Mouse (Mus musculus) heart, embryonic 14.5 days (tissue): ENCODE measurements around the gene Eif4ebp2. TPM values are rescaled to one million over a fixed set of nuclear protein-coding genes. Genes with fewer than 3 reads are reported as not detected.

Experiments
- ATAC-seq: fragments of 200-750 bp; cut with Nextera tagmentation; 2 replicates; pipeline ENCODE4 v1.8.0; 2017; ENCODE audit warnings: low read depth, moderate TSS enrichment; ENCODE audit not compliant: insufficient number of reproducible peaks, insufficient read depth, low FRiP score
- H3K27ac ChIP-seq, 2 experiments: fragments of 200-500 bp in 1 of 2; fragments of 300-500 bp in 1 of 2; sonication (generic) in 1 of 2; replicated peaks in 1 of 2; 2 replicates each; pipeline ENCODE4 v1.5.1; 2012 to 2014; ENCODE audit warnings: low read depth in 2 of 2, low read length in 2 of 2, control low read depth in 1 of 2, mild to moderate bottlenecking in 1 of 2, mixed read lengths in 1 of 2; ENCODE audit not compliant: control insufficient read depth in 1 of 2, insufficient read depth in 1 of 2
- H3K27me3 ChIP-seq: fragments of 300-500 bp; sonication (generic); 2 replicates; pipeline ENCODE4 v1.6.1; 2014; ENCODE audit warnings: mild to moderate bottlenecking, low read length, control low read depth; ENCODE audit not compliant: control insufficient read depth, insufficient read depth
- H3K36me3 ChIP-seq: fragments of 300-500 bp; sonication (generic); 2 replicates; pipeline ENCODE4 v1.6.1; 2014; ENCODE audit warnings: mild to moderate bottlenecking, control low read depth, low read length, mixed read lengths; ENCODE audit not compliant: control insufficient read depth, insufficient read depth
- H3K4me1 ChIP-seq, 2 experiments: fragments of 200-500 bp in 1 of 2; fragments of 300-500 bp in 1 of 2; sonication (generic) in 1 of 2; 2 replicates each; pipeline ENCODE4 v1.6.1; 2012 to 2014; ENCODE audit warnings: low read length in 2 of 2, control low read depth in 1 of 2, mixed read lengths in 1 of 2; ENCODE audit not compliant: control insufficient read depth in 2 of 2, insufficient read depth in 2 of 2
- H3K4me2 ChIP-seq: fragments of 300-500 bp; sonication (generic); 2 replicates; pipeline ENCODE4 v1.6.1; 2014; ENCODE audit warnings: mild to moderate bottlenecking, low read length
- H3K4me3 ChIP-seq, 2 experiments: fragments of 200-500 bp in 1 of 2; fragments of 300-500 bp in 1 of 2; sonication (generic) in 1 of 2; 2 replicates each; pipeline ENCODE4 v1.5.1; 2012 to 2014; ENCODE audit warnings: low read length in 2 of 2, mild to moderate bottlenecking in 2 of 2, control low read depth in 1 of 2, low read depth in 1 of 2, moderate library complexity in 1 of 2; ENCODE audit not compliant: control insufficient read depth in 1 of 2, insufficient read depth in 1 of 2
- H3K9ac ChIP-seq: fragments of 300-500 bp; sonication (generic); 2 replicates; pipeline ENCODE4 v1.6.1; 2014; ENCODE audit warnings: mild to moderate bottlenecking, low read length
- H3K9me3 ChIP-seq: fragments of 300-500 bp; sonication (generic); 2 replicates; pipeline ENCODE4 v1.6.1; 2016; ENCODE audit warnings: low read length, control low read depth; ENCODE audit not compliant: control insufficient read depth
- WGBS: fragments of 180-500 bp; shearing (Covaris S2); extraction: QIAGEN DNeasy Blood & Tissue Kit; methylation state at CpG from one replicate; pipeline ENCODE4 v1.1.7; 2014; 5-methylcytosine and 5-hydroxymethylcytosine counted together
- polyA plus RNA-seq: library from polyadenylated mRNA; unstranded; fragments of >200 nt; fragmentation: Nextera tagmentation; extraction: Ambion mirVana; gene quantifications from 2 replicates; pipeline ENCODE4 v1.2.1, GENCODE M21; 2014

The Eif4ebp2 gene
- polyA plus RNA-seq, 1 experiment from 2014 or later, result 36.9 TPM

GRCm38 (mm10) chr10:61394476-61395136, 57.9 kb downstream of the Eif4ebp2 start:
- Histone ChIP-seq H3K4me2 (peak overlapping the region; percentile 32; the same call in 1 of the 2 replicates), H3K9ac (peak overlapping the region; percentile 44; the same call in 1 of the 2 replicates), H3K4me3 (no peak overlapping the region), H3K27ac (peak overlapping the region in 1 of 2 experiments; percentile 20; a peak in 2 of 4 replicates), H3K4me1 (peaks cover 14 to 21% of the 10 kb centered on the region in 2 experiments; a peak in 3 of 4 replicates), H3K27me3 (no peaks in the 10 kb centered on the region), H3K36me3 (no peaks in the 10 kb centered on the region), H3K9me3 (no peaks in the 10 kb centered on the region)
- no peak for ATAC-seq
- 16% methylated on average over 9 of the region's 9 CpGs for WGBS

- H3K36me3 ChIP-seq, result no peaks in the 10 kb centered on the region
- H3K4me2 ChIP-seq, result no peak overlapping the region
- H3K27ac ChIP-seq, result no peak overlapping the region
- 35% methylated on average over 4 of the region's 4 CpGs for WGBS
- H3K4me3 ChIP-seq, result no peak overlapping the region
- H3K9me3 ChIP-seq, result no peaks in the 10 kb centered on the region
- H3K27me3 ChIP-seq, result no peaks in the 10 kb centered on the region
- peaks cover 19 to 21% of the 10 kb centered on the region in 2 experiments; a peak in 3 of 4 replicates for H3K4me1 ChIP-seq
- ATAC-seq, result no peak
- no peak overlapping the region for H3K9ac ChIP-seq
Measured at GRCm38 (mm10) chr10:61392584-61392983, 59.9 kb downstream of the Eif4ebp2 start.

GRCm38 (mm10) chr10:61390148-61390547, 62.3 kb downstream of the Eif4ebp2 start:
- H3K9me3 ChIP-seq, result no peaks in the 10 kb centered on the region
- H3K36me3 ChIP-seq, result no peaks in the 10 kb centered on the region
- no peak overlapping the region for H3K4me2 ChIP-seq
- WGBS, result 10% methylated on average over 2 of the region's 2 CpGs
- no peak overlapping the region; a peak in 1 of 4 replicates for H3K27ac ChIP-seq
- H3K9ac ChIP-seq, result no peak overlapping the region
- peaks cover 27 to 32% of the 10 kb centered on the region in 2 experiments for H3K4me1 ChIP-seq
- H3K27me3 ChIP-seq, result no peaks in the 10 kb centered on the region
- ATAC-seq, result no peak
- H3K4me3 ChIP-seq, result no peak overlapping the region

- peaks cover 30 to 33% of the 10 kb centered on the region in 2 experiments for H3K4me1 ChIP-seq
- no peak for ATAC-seq
- WGBS, result 72% methylated on average over 5 of the region's 5 CpGs
- H3K4me3 ChIP-seq, result no peak overlapping the region
- no peaks in the 10 kb centered on the region for H3K9me3 ChIP-seq
- H3K27ac ChIP-seq, result no peak overlapping the region
- no peaks in the 10 kb centered on the region for H3K27me3 ChIP-seq
- H3K4me2 ChIP-seq, result no peak overlapping the region
- H3K36me3 ChIP-seq, result no peaks in the 10 kb centered on the region
- H3K9ac ChIP-seq, result no peak overlapping the region
Measured at GRCm38 (mm10) chr10:61389020-61389419, 63.4 kb downstream of the Eif4ebp2 start.

- WGBS, result 21% methylated on average over 6 of the region's 6 CpGs
- Histone ChIP-seq H3K4me2 (no peak overlapping the region), H3K27me3 (no peaks in the 10 kb centered on the region), H3K4me1 (peaks cover 38 to 42% of the 10 kb centered on the region in 2 experiments), H3K4me3 (no peak overlapping the region), H3K9ac (no peak overlapping the region), H3K9me3 (no peaks in the 10 kb centered on the region), H3K27ac (peak overlapping the region; percentile 59 to 69), H3K36me3 (no peaks in the 10 kb centered on the region)
- ATAC-seq, result no peak
Measured at GRCm38 (mm10) chr10:61386284-61386683, 66.2 kb downstream of the Eif4ebp2 start.

GRCm38 (mm10) chr10:61385174-61385573, 67.3 kb downstream of the Eif4ebp2 start:
- H3K4me2 ChIP-seq, result no peak overlapping the region
- no peaks in the 10 kb centered on the region for H3K27me3 ChIP-seq
- H3K27ac ChIP-seq, result peak overlapping the region in 1 of 2 experiments; percentile 59; a peak in 1 of 4 replicates
- H3K9me3 ChIP-seq, result no peaks in the 10 kb centered on the region
- WGBS, result 69% methylated on average over 6 of the region's 6 CpGs
- no peak overlapping the region for H3K4me3 ChIP-seq
- ATAC-seq, result no peak
- no peak overlapping the region for H3K9ac ChIP-seq
- no peaks in the 10 kb centered on the region for H3K36me3 ChIP-seq
- peaks cover 48 to 49% of the 10 kb centered on the region in 2 experiments for H3K4me1 ChIP-seq

- no peaks in the 10 kb centered on the region for H3K9me3 ChIP-seq
- H3K9ac ChIP-seq, result peak overlapping the region; percentile 93
- H3K27me3 ChIP-seq, result no peaks in the 10 kb centered on the region
- 7% methylated on average over 11 of the region's 11 CpGs for WGBS
- no peak for ATAC-seq
- peak overlapping the region; percentile 49 to 91 for H3K27ac ChIP-seq
- no peaks in the 10 kb centered on the region for H3K36me3 ChIP-seq
- H3K4me2 ChIP-seq, result peak overlapping the region; percentile 97
- H3K4me1 ChIP-seq, result peaks cover 56 to 61% of the 10 kb centered on the region in 2 experiments
- H3K4me3 ChIP-seq, result peak overlapping the region; percentile 79 to 83
Measured at GRCm38 (mm10) chr10:61383715-61384047, 68.8 kb downstream of the Eif4ebp2 start.
